Mouse (Mus musculus) stomach, postnatal 0 days (tissue): ENCODE data around the gene Adk. TPM values are rescaled to one million over a fixed set of nuclear protein-coding genes. Genes with fewer than 3 reads are reported as not detected.
"Not testable (repeated sequence)": the region's sequence is repeated elsewhere in the genome, so short reads cannot be mapped to it uniquely, and the experiment has no call there.

Source experiments
- ATAC-seq: fragments of 200-750 bp; cut with Nextera tagmentation; 2 replicates; pipeline ENCODE4 v1.8.0; 2017; ENCODE audit not compliant: low FRiP score, low TSS enrichment
- DNase-seq: peaks from one replicate; pipeline ENCODE4 v3.0.0-alpha.2; 2016; ENCODE audit warnings: low spot score
- H3K27ac ChIP-seq: fragments of 300-500 bp; sonication (generic); replicated peaks from 2 replicates; pipeline ENCODE4 v1.5.1; 2014; ENCODE audit warnings: mild to moderate bottlenecking, control low read depth
- H3K27me3 ChIP-seq: fragments of 300-500 bp; sonication (generic); 2 replicates; pipeline ENCODE4 v1.6.1; 2014; ENCODE audit warnings: low read length; ENCODE audit not compliant: control insufficient read depth, insufficient read depth
- H3K36me3 ChIP-seq: fragments of 300-500 bp; sonication (generic); 2 replicates; pipeline ENCODE4 v1.6.1; 2014; ENCODE audit warnings: low read length, mixed read lengths; ENCODE audit not compliant: control insufficient read depth, insufficient read depth
- H3K4me1 ChIP-seq: fragments of 300-500 bp; sonication (generic); replicated peaks from 2 replicates; pipeline ENCODE4 v1.6.1; 2014; ENCODE audit warnings: antibody characterized with exemption; ENCODE audit not compliant: control insufficient read depth, insufficient read depth
- H3K4me2 ChIP-seq: fragments of 300-500 bp; sonication (generic); replicated peaks from 2 replicates; pipeline ENCODE4 v1.6.1; 2014; ENCODE audit warnings: low read depth, mild to moderate bottlenecking, control low read depth, moderate library complexity
- H3K4me3 ChIP-seq: fragments of 300-500 bp; sonication (generic); 2 replicates; pipeline ENCODE4 v1.5.1; 2014; ENCODE audit warnings: low read depth, low read length, control low read depth
- H3K9ac ChIP-seq: fragments of 300-500 bp; sonication (generic); 2 replicates; pipeline ENCODE4 v1.6.1; 2014; ENCODE audit warnings: mild to moderate bottlenecking, low read length, control low read depth, mixed read lengths
- H3K9me3 ChIP-seq: fragments of 300-500 bp; sonication (generic); 2 replicates; pipeline ENCODE4 v1.6.1; 2016; ENCODE audit warnings: low read length; ENCODE audit not compliant: control insufficient read depth
- CTCF ChIP-seq: IDR thresholded peaks from 2 replicates; pipeline ENCODE4 v1.5.1; 2016; ENCODE audit warnings: antibody characterized with exemption, low read depth, mild to moderate bottlenecking, moderate library complexity
- EP300 ChIP-seq: optimal IDR thresholded peaks from 2 replicates; pipeline ENCODE3; 2016; ENCODE audit warnings: antibody characterized with exemption
- WGBS: fragments of 180-500 bp; shearing (Covaris S2); extraction: QIAGEN DNeasy Blood & Tissue Kit; methylation state at CpG from one replicate; pipeline ENCODE4 v1.1.7; 2014; 5-methylcytosine and 5-hydroxymethylcytosine counted together
- polyA plus RNA-seq: library from polyadenylated mRNA; unstranded; fragments of >200 nt; fragmentation: Nextera tagmentation; extraction: Ambion mirVana; gene quantifications from 2 replicates; pipeline ENCODE4 v1.2.1, GENCODE M21; 2015

Adk gene
- polyA plus RNA-seq, 1 experiment from 2014 or later: 106 TPM

DNA sequence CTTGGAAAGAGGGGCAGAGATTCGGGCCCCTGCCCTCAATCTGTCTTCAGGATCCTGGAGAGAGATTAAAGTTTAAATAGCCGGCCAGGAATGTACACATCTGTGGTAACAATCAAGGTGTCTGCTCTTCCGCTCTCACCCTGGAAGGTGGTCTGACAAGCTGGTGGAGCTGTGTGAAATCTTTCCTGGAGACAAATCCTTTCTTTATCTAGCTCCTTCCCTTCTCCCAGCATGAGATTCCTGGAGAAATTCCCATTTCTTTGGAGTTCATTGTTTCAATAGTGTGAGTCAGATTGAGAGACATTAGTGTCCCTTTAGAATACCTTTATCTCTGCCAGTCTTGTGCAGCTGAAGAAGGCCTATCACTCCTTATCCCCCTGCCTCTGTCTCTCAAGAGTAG lies 36.4 kb downstream of the Adk start:
- H3K4me1 ChIP-seq: 0 out of 2 replicates have a peak, but pooled peaks cover 2% of the 10 kb centered on the region
- TF ChIP-seq CTCF: no peak
- TF ChIP-seq EP300: no peak
- H3K4me2 ChIP-seq: no peak overlapping the region
- no peak overlapping the region for H3K4me3 ChIP-seq
- H3K27ac ChIP-seq: no peak overlapping the region
- no peaks in the 10 kb centered on the region for H3K27me3 ChIP-seq
- 62% methylated on average over 3 of the region's 3 CpGs for WGBS
- H3K9me3 ChIP-seq: no peaks in the 10 kb centered on the region
- no peak overlapping the region for H3K9ac ChIP-seq
- ATAC-seq: no peak
- no peak for DNase-seq
- no peaks in the 10 kb centered on the region; the same call in 1 of the 2 replicates for H3K36me3 ChIP-seq

DNA sequence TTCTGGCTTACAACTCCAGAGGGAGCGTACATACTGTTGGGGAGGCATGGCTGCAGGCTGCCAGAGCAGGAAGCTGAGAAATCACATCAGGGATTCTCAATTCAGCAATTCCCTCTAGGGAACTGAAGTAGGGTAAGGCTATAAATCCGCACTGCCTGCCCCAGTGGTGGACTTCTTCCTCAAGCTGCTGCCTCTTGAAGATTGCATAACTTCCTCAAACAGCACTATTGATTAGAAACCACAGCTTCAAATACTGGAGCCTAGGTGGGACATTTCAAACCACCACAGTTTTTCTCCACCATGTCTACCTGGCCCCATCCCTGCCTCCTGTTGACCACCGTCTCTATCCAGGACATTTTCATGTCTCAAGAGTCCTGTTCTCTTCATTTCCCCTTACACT lies 38.0 kb downstream of the Adk start:
- no peak for TF ChIP-seq EP300
- no peaks in the 10 kb centered on the region; the same call in 1 of the 2 replicates for H3K36me3 ChIP-seq
- H3K4me1 ChIP-seq: 0 out of 2 replicates have a peak, but pooled peaks cover 2% of the 10 kb centered on the region
- no peak overlapping the region for H3K27ac ChIP-seq
- H3K27me3 ChIP-seq: no peaks in the 10 kb centered on the region
- DNase-seq: no peak
- no peak overlapping the region for H3K4me3 ChIP-seq
- no peak overlapping the region for H3K4me2 ChIP-seq
- no peak overlapping the region for H3K9ac ChIP-seq
- ATAC-seq: no peak
- H3K9me3 ChIP-seq: no peaks in the 10 kb centered on the region
- WGBS: 71% methylated on average over 3 of the region's 3 CpGs

DNA sequence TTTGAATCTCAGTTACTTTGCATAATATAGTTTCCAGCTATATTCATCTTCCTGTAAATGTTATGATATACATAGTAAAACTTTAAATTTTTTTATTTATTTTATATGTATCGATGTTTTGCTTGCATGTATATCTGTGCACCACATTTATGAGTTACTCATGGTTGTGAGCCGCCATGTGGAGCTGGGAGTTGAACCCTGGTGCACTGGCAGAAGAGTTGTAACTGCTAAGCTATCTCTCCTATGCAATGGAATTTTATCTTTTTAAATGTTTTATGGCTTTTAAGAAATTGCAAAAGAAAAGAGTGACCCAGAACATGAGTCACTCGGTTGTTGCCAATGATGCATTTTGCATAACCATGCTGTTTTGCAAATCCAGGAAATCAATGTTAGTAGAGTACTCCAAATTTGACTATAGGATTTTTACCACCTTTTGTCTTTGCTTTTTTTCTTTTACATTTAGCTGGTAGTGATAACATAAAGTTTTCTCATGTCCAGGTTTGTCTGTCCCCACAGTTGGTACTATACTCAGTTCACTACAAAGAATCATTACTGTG lies 38.6 kb downstream of the Adk start:
- TF ChIP-seq CTCF (no peak), EP300 (no peak)
- no peak for DNase-seq
- Histone ChIP-seq H3K4me2 (no peak overlapping the region), H3K36me3 (no peaks in the 10 kb centered on the region; the same call in 1 of the 2 replicates), H3K27ac (no peak overlapping the region), H3K9me3 (no peaks in the 10 kb centered on the region), H3K27me3 (no peaks in the 10 kb centered on the region), H3K4me3 (no peak overlapping the region), H3K9ac (no peak overlapping the region), H3K4me1 (0 out of 2 replicates have a peak, but pooled peaks cover 2% of the 10 kb centered on the region)
- ATAC-seq: no peak
- WGBS: 90% methylated on average over 3 of the region's 3 CpGs

DNA sequence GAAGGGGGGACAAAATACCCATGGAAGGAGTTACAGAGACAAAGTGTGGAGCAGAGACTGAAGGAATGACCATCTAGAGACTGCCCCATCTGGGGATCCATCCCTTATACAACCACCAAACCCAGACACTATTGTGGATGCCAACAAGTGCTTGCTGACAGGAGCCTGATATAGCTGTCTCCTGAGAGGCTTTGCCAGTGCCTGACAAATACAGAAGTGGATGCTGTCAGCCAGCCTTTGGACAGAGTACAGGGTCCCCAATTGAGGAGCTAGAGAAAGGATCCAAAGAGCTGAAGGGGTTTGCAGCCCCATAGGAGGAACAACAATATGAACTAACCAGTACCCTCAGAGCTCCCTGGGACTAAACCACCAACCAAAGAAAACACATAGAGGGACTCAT lies 41.8 kb downstream of the Adk start:
- H3K4me3 ChIP-seq, H3K27ac ChIP-seq, H3K27me3 ChIP-seq, H3K36me3 ChIP-seq, H3K9me3 ChIP-seq, H3K9ac ChIP-seq, H3K4me2 ChIP-seq, ATAC-seq, DNase-seq, H3K4me1 ChIP-seq: not testable (repeated sequence)

- H3K4me1 ChIP-seq: no peaks in the 10 kb centered on the region
- ATAC-seq: no peak
- no peak for TF ChIP-seq CTCF
- TF ChIP-seq EP300: no peak
- H3K9ac ChIP-seq: no peak overlapping the region
- H3K9me3 ChIP-seq: no peaks in the 10 kb centered on the region
- H3K36me3 ChIP-seq: no peaks in the 10 kb centered on the region; the same call in 1 of the 2 replicates
- no peak for DNase-seq
- no peak overlapping the region for H3K4me3 ChIP-seq
- H3K27me3 ChIP-seq: no peaks in the 10 kb centered on the region
- no peak overlapping the region for H3K27ac ChIP-seq
- no peak overlapping the region for H3K4me2 ChIP-seq
Observed at GRCm38 (mm10) chr14:21096279-21096678, 43.9 kb downstream of the Adk start.

- WGBS: 66% methylated on average over 4 of the region's 4 CpGs
- TF ChIP-seq EP300 (no peak), CTCF (no peak)
- Histone ChIP-seq H3K9ac (no peak overlapping the region), H3K4me1 (no peaks in the 10 kb centered on the region), H3K9me3 (no peaks in the 10 kb centered on the region), H3K27ac (no peak overlapping the region), H3K27me3 (no peaks in the 10 kb centered on the region), H3K4me3 (no peak overlapping the region), H3K36me3 (no peaks in the 10 kb centered on the region; the same call in 1 of the 2 replicates), H3K4me2 (no peak overlapping the region)
- peak; percentile 81 for ATAC-seq
- peak; percentile 47 for DNase-seq
Observed at GRCm38 (mm10) chr14:21096689-21097088, 44.3 kb downstream of the Adk start.
